Mouse (Mus musculus) limb, embryonic 11.5 days (tissue): ENCODE results near the gene Ccdc162. TPM values are rescaled to one million over a fixed set of nuclear protein-coding genes. Genes with fewer than 3 reads are reported as not detected.

Source experiments
- ATAC-seq: fragments of 200-750 bp; cut with Nextera tagmentation; 2 replicates; pipeline ENCODE4 v1.8.0; 2017; ENCODE audit warnings: low read depth; ENCODE audit not compliant: insufficient number of reproducible peaks, low FRiP score, low TSS enrichment
- DNase-seq: peaks from one replicate; pipeline ENCODE4 v3.0.0-alpha.2; 2015; ENCODE audit warnings: low spot score
- H3K27ac ChIP-seq: fragments of 300-500 bp; sonication (generic); replicated peaks from 2 replicates; pipeline ENCODE4 v1.5.1; 2014; ENCODE audit warnings: low read depth, mild to moderate bottlenecking, low read length
- H3K27me3 ChIP-seq: fragments of 300-500 bp; sonication (generic); 2 replicates; pipeline ENCODE4 v1.6.1; 2014; ENCODE audit warnings: mild to moderate bottlenecking, low read length, mixed read lengths; ENCODE audit not compliant: control insufficient read depth, insufficient read depth
- H3K36me3 ChIP-seq: fragments of 300-500 bp; sonication (generic); 2 replicates; pipeline ENCODE4 v1.6.1; 2014; ENCODE audit warnings: mild to moderate bottlenecking, low read length, moderate library complexity, mixed read lengths; ENCODE audit not compliant: control insufficient read depth, insufficient read depth
- H3K4me1 ChIP-seq: fragments of 300-500 bp; sonication (generic); 2 replicates; pipeline ENCODE4 v1.6.1; 2014; ENCODE audit warnings: low read length, mixed read lengths; ENCODE audit not compliant: control insufficient read depth, insufficient read depth
- H3K4me2 ChIP-seq: fragments of 300-500 bp; sonication (generic); 2 replicates; pipeline ENCODE4 v1.6.1; 2014; ENCODE audit warnings: low read depth, mild to moderate bottlenecking, moderate library complexity; ENCODE audit not compliant: severe bottlenecking
- H3K4me3 ChIP-seq: fragments of 300-500 bp; sonication (generic); 2 replicates; pipeline ENCODE4 v1.5.1; 2014; ENCODE audit warnings: low read depth, low read length
- H3K9ac ChIP-seq: fragments of 300-500 bp; sonication (generic); 2 replicates; pipeline ENCODE4 v1.6.1; 2014; ENCODE audit warnings: mild to moderate bottlenecking, low read length
- H3K9me3 ChIP-seq: fragments of 300-500 bp; sonication (generic); 2 replicates; pipeline ENCODE4 v1.6.1; 2016; ENCODE audit warnings: low read length; ENCODE audit not compliant: control insufficient read depth
- WGBS: fragments of 180-500 bp; shearing (Covaris S2); extraction: QIAGEN DNeasy Blood & Tissue Kit; methylation state at CpG from one replicate; pipeline ENCODE4 v1.1.7; 2014; 5-methylcytosine and 5-hydroxymethylcytosine counted together
- microRNA-seq: library from miRNA; unstranded; fragments of <30 nt; microRNA quantifications from one replicate; pipeline ENCODE4, GENCODE M21; 2016
- polyA plus RNA-seq: library from polyadenylated mRNA; unstranded; fragments of >200 nt; fragmentation: Nextera tagmentation; extraction: Ambion mirVana; gene quantifications from 2 replicates; pipeline ENCODE4 v1.2.1, GENCODE M21; 2014

The Ccdc162 gene
- polyA plus RNA-seq, 1 experiment from 2014 or later: 0.29 TPM

GRCm38 (mm10) chr10:41488877-41489276 lies 227.6 kb downstream of the Ccdc162 start:
- Histone ChIP-seq H3K9me3 (no peaks in the 10 kb centered on the region), H3K4me2 (peak overlapping the region; percentile 94), H3K27ac (no peak overlapping the region), H3K4me1 (peaks cover 8% of the 10 kb centered on the region), H3K9ac (0 out of 2 replicates have a peak overlapping the region, but pooled peaks have one; percentile 22), H3K36me3 (peaks cover 2% of the 10 kb centered on the region; the same call in 1 of the 2 replicates), H3K4me3 (peak overlapping the region; percentile 47), H3K27me3 (no peaks in the 10 kb centered on the region)
- WGBS: 50% methylated on average over 7 of the region's 7 CpGs
- DNase-seq: no peak
- no peak for ATAC-seq

Small RNAs within 50 kb of the gene (microRNA-seq; reads per million reads assigned to microRNA genes)
- not detected for gene Mir3473b

Other genes starting within 250 kb of the Ccdc162 start
- 40.0 and 42.6 TPM in 2 replicates for gene Mical1, start 240.3 kb downstream of the Ccdc162 start, polyA plus RNA-seq
- gene Smpd2, start 226.3 kb downstream of the Ccdc162 start, polyA plus RNA-seq: 57.3 and 62.3 TPM in 2 replicates
- gene Ppil6, start 226.2 kb downstream of the Ccdc162 start, polyA plus RNA-seq: 0.43 and 1.1 TPM in 2 replicates
- gene Cd164, start 197.2 kb downstream of the Ccdc162 start, polyA plus RNA-seq: 171 and 180 TPM in 2 replicates
- gene Cep57l1, start 93.2 kb upstream of the Ccdc162 start, polyA plus RNA-seq: 21.2 and 23.8 TPM in 2 replicates
- 33.4 and 35.9 TPM in 2 replicates for gene Sesn1, start 93.3 kb upstream of the Ccdc162 start, polyA plus RNA-seq